Mouse (Mus musculus): ENCODE results near the gene H2afv.

- TF ChIP-seq EP300 (IDR thresholded peaks at IDR 0.05; ENCODE audit: insufficient read depth, low read depth, low read length) (no peak), POLR2A (IDR thresholded peaks at IDR 0.05; ENCODE audit: insufficient read depth, low read length) (no peak)
Observed at GRCm38 (mm10) chr11:6402515-6403510, 41.4 kb downstream of the H2afv start.
